Mouse (Mus musculus): Measurements from ENCODE around the gene 1700028J19Rik. TPM values are rescaled to one million over a fixed set of nuclear protein-coding genes. Genes with fewer than 3 reads are reported as not detected.
"Not testable (repeated sequence)": the region's sequence is repeated elsewhere in the genome, so short reads cannot be mapped to it uniquely, and the experiment has no call there.

Gene 1700028J19Rik
- total RNA-seq, 2 experiments from 2014 or later, result 0.23 to 0.61 TPM

- not testable (repeated sequence) for DNase-seq
Measured at GRCm38 (mm10) chr7:44250732-44251275, 4.3 kb upstream of the 1700028J19Rik start.

- DNase-seq, result no peak
Measured at GRCm38 (mm10) chr7:44249248-44249647, 2.8 kb upstream of the 1700028J19Rik start.

- no peak for DNase-seq
Measured at GRCm38 (mm10) chr7:44247971-44248370, 1.5 kb upstream of the 1700028J19Rik start.

- no peak for DNase-seq
Measured at GRCm38 (mm10) chr7:44246984-44247470, 532 bp upstream of the 1700028J19Rik start.

- no peak for DNase-seq
Measured at GRCm38 (mm10) chr7:44244080-44244479, 2.4 kb downstream of the 1700028J19Rik start.

- no peak for DNase-seq
Measured at GRCm38 (mm10) chr7:44241163-44241562, 5.3 kb downstream of the 1700028J19Rik start.

- no peak for DNase-seq
Measured at GRCm38 (mm10) chr7:44240712-44241111, 5.8 kb downstream of the 1700028J19Rik start.

- no peak for DNase-seq
Measured at GRCm38 (mm10) chr7:44239913-44240312, 6.6 kb downstream of the 1700028J19Rik start.

GRCm38 (mm10) chr7:44235909-44236308 is 10.6 kb downstream of the 1700028J19Rik start, which contains the start of gene Gm36864:
Gm36864 (plus strand) TSS chr7:44236177.
- DNase-seq, result no peak

GRCm38 (mm10) chr7:44225076-44225475 is 21.4 kb downstream of the 1700028J19Rik start, which contains the start of gene Klk1:
Klk1 (plus strand) TSS chr7:44225360.
- DNase-seq, result no peak

- DNase-seq, result not testable (repeated sequence)
Measured at GRCm38 (mm10) chr7:44222335-44222734, 24.2 kb downstream of the 1700028J19Rik start.

GRCm38 (mm10) chr7:44221601-44222000 is 24.9 kb downstream of the 1700028J19Rik start:
- not testable (repeated sequence) for DNase-seq

GRCm38 (mm10) chr7:44215645-44216044 is 30.9 kb downstream of the 1700028J19Rik start, which contains the start of gene Klk1b5:
Klk1b5 (plus strand) TSS chr7:44215945.
- no peak for DNase-seq

GRCm38 (mm10) chr7:44208307-44208706 is 38.2 kb downstream of the 1700028J19Rik start:
- no peak for DNase-seq

- not testable (repeated sequence) for DNase-seq
Measured at GRCm38 (mm10) chr7:44207135-44207534, 39.4 kb downstream of the 1700028J19Rik start, which contains the start of gene Klk1b4. Klk1b4 (plus strand) TSS chr7:44207435.

- no peak for DNase-seq
Measured at GRCm38 (mm10) chr7:44197891-44198290, 48.6 kb downstream of the 1700028J19Rik start, which contains the start of gene Klk1b3. Klk1b3 (plus strand) TSS chr7:44198191.

GRCm38 (mm10) chr7:44193466-44193865 is 53.0 kb downstream of the 1700028J19Rik start:
- DNase-seq, result not testable (repeated sequence)

GRCm38 (mm10) chr7:44187936-44188335 is 58.6 kb downstream of the 1700028J19Rik start, which contains the start of gene Klk1b24:
Klk1b24 (plus strand) TSS chr7:44188236.
- DNase-seq, result not testable (repeated sequence)

GRCm38 (mm10) chr7:44186516-44186915 is 60.0 kb downstream of the 1700028J19Rik start:
- not testable (repeated sequence) for DNase-seq
